Mouse (Mus musculus) T-helper 2 cell (primary cell): ENCODE measurements around the gene Ggct.

Experiments used
- in situ Hi-C: fragments of 300-600 bp; cut with MboI, MseI; formaldehyde crosslinking; loops from one replicate; pipeline ENCODE4 v1.15.1; 2025; ENCODE audit warnings: high pct_unique_total_duplicates

Gene Ggct

DNA sequence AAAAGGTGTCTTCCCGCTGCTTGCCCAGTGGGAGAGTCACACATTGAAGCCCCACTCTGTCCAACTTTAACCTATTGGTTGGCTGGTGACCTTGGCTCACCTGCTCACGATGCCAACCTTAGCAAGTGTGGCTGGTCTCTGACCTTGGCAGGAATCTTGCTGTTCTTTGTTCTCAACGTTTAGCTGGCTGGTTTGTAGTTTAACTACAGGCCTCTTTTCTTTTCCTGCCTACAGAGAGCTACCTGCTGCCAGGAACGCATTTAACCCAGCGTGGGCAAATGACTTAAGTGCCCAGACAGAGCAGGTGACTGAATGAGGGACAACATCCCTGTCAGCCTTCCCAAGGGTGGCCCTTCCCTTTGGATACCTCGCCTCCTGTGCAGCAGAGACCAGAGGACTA is 5.0 kb upstream of the Ggct start:
- in situ Hi-C loops: no loop called here

DNA sequence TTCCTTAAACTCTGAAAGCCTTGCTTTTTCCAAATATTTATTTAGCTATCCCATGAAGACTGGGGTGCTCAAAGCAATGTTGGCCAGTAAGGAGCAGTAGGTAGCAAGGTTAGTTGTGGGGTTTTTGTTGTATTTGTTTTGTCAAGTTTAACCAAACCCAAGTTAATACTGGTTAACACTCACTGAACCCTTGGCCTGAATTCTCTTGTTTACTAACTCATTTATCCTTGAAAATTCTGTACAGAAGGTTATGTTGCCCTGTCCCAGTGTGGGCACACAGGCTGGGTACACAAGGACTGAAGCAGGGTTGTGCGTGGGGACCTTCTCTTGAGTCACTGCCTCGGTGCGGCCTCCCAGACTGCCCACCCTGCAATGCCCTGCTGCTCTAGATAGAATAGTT is 3.6 kb upstream of the Ggct start:
- in situ Hi-C loops: no loop called here

GRCm38 (mm10) chr6:54992141-54992540 is 609 bp downstream of the Ggct start:
- in situ Hi-C loops: no loop called here

DNA sequence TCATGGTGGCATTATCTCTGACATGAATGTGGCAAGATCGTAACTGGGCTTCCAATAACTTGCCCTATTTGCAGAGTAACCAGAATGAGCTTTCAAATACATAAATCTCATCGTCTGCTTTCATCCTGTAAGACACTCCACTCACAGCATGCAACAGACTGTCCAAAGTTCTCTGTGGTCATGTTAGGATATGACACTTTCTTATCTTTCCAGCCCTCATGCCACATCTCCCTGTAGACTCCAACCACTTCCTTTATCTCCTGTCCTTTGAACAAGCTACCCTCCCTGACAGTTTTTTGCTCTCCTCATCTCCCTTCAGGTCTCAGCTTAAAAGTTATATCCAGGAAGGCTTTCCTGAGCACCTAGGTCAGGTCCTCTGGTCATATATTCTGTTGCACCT is 1.6 kb downstream of the Ggct start:
- in situ Hi-C loops: no loop called here

DNA sequence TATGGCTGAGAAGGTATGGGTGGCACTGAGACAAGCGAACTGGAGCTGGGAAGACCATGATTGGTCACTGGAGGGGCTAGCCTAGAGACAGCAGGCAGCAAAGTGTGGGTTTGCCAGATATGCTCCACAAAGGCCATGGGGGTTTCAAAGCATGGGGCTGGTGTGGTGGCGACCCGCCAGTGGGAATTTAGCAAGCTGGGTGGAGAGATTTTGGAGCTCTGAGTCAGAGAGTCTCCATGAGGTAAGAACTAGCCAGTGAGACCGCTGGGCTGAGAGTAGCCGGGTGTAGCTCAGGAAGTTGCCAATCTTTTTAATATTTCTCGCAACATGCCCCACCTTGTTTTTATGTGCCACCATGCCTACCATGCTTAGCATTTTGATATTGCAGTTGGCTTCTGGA is 4.6 kb downstream of the Ggct start:
- in situ Hi-C loops: no loop called here

GRCm38 (mm10) chr6:54984096-54984495 is 8.7 kb downstream of the Ggct start:
- in situ Hi-C loops: no loop called here

GRCm38 (mm10) chr6:54983526-54984050 is 9.2 kb downstream of the Ggct start:
- in situ Hi-C loops: no loop called here

DNA sequence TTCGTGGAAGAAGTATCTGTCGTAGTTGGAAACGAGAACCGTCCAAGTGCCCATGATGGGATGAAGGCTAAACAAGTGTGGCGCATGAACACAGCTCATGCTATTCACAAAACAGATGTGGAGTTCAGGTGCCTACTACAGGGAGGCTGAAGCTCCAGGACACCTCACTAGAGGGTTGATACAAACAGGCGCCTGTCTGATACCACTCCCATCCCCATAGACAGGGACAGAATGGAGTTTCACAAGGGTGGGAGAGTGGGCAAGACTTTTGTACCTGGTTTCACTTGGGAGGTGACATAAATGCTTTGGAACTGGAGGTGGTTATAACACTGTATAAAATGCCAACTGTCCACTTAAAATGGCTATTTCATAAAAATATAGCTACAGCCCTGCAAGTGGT is 13.3 kb downstream of the Ggct start:
- in situ Hi-C loops: no loop called here

- in situ Hi-C loops: no loop called here
These were observed 17.1 kb downstream of the Ggct start for GRCm38 (mm10) chr6:54975616-54976015.

- in situ Hi-C loops: no loop called here
These were observed 18.2 kb downstream of the Ggct start for GRCm38 (mm10) chr6:54974501-54974900.

GRCm38 (mm10) chr6:54972929-54973211 is 19.9 kb downstream of the Ggct start:
- in situ Hi-C loops: no loop called here

DNA sequence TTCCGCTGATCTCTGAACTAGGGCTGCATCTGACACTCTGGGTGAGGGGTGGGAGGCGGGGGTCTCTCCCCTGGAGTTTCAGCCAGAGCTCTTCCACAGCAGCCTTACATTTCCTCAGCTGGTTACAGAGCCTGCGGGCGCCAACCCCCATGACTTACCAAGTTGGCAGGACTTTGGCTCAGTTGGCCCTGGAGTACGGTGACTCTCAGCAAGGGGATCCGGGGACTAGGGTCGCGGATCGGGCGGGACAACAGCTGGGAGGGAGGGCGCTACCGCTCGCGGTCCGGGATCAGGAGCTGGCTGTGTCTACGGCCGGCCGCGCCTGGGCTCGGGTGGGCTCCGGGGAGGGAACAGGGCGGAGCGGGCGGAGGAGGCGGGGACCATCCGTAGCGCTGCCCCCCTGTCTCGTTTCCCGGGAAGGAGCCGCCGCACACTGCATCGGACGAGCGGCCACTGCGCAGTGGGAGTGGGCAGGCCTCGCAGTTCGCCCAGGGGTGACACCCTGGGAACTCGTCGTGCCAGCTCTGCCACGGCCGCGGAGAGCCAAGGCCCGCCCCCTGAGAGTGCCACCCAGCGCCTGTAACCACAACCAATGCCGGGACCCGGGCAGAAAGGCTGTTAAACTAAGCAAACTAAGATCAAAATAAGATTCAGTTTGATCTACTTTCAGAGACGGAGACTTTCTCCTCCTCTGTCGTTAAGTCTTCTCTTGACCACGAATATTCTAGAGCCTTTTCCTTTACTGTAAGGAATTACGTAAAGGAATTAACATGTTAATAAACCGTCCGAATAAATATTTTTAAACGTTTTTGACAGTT is 20.4 kb downstream of the Ggct start, which contains the start of gene Nod1:
Gene Nod1 (minus strand): TSS at position 502 of the 818 bp plus-strand sequence.
- in situ Hi-C loops: no loop called here

GRCm38 (mm10) chr6:54971731-54972110 is 21.0 kb downstream of the Ggct start:
- in situ Hi-C loops: no loop called here

- in situ Hi-C loops: no loop called here
These were observed 22.2 kb downstream of the Ggct start for GRCm38 (mm10) chr6:54970506-54970905.

DNA sequence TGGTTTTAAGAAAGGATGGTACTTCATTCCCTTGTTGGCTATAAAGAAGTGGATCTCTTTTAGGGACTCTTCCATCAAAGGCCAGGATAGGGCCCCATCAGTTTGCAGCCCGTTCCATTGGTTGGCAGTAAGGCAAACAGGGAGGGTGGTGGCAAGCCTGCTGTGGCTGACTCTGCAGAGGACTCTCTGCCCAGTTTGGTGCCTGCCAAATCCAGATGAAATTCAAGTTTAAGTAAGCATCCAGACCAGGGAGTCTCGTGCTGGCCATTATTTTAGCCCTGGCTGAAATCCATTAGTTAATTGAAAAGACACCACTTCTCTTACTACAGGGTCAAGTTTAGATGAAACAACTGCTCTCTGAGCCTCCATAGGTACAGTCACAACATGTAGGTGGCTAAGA is 22.9 kb downstream of the Ggct start:
- in situ Hi-C loops: no loop called here

DNA sequence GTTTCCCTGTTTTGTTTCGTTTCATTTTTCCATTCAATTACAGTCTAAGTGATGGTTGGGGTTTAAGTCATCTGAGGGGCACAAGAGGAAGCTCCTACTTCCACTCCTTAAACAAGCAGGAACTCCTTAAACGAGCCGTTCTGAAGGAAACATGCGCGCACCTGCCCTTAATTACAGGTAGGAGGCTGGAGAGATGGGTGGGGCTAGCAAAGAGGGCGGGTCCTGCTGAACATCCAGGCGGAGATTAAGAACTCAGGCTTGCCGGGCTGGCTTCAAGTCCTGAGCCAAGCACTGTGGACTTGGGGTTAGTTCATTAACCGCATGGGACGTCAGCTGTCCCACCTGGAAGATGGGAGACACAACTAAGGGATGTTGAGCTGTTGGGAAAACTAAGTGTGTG is 25.2 kb downstream of the Ggct start:
- in situ Hi-C loops: no loop called here

DNA sequence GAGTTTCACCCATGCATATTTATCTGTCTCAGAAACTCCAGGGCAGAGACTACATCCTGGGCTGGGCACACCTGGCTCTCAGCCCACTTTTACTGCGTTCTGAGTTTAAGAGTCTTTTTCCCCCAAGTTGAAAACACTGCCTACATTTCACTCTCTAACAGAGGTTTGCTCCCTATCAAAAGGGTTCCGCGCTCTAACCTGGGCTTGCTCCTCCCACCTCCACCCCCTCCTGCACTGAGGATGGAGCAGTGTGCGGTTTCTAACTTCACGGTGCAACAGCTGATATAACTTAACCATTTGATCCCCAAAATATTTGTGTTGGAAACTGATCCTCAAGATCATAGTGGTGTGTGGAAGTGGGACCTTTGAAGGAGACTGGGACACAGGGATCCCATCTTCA is 27.5 kb downstream of the Ggct start:
- in situ Hi-C loops: no loop called here

GRCm38 (mm10) chr6:54964755-54965154 is 28.0 kb downstream of the Ggct start:
- in situ Hi-C loops: no loop called here

GRCm38 (mm10) chr6:54963599-54963998 is 29.2 kb downstream of the Ggct start:
- in situ Hi-C loops: no loop called here

GRCm38 (mm10) chr6:54957655-54958054 is 35.1 kb downstream of the Ggct start:
- in situ Hi-C loops: no loop called here

DNA sequence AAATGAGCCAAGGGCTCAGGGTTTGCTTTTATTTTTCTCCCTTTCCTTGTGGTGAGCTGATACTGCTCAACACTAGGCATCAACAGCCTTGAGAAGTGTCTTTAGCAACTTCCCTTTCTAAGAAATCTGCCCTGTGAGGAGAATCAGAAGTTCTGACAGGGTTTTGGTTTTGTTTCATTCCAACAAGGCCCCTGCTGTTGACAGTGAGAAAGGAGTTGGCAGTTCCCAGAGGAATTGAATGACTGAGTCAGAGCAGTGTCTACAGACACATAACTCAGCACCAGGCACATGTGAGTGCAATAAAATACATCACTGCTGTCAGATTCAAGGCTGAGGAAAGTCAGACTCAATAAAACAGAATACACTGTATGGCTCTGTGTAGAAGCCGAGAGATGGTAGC is 36.3 kb downstream of the Ggct start:
- in situ Hi-C loops: no loop called here

DNA sequence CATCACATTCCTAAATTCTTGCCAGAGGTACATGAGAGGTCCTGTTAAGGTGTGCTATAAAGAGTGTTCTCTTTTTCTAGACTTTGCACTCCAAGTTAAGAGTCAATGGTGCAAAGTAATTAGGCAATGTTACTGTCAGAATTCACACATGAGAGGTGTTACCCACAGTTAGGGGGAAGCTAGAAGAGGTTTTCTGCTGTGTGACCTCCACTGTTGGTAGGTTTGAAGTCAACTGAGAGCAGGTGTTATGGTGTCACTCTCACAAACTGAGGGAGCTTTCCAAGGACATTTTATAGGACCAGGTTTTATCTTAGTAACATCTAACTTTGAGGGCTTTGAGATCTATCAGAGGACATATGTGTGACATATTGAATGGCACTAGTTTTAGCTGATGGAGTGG is 36.8 kb downstream of the Ggct start:
- in situ Hi-C loops: no loop called here

GRCm38 (mm10) chr6:54954659-54955414 is 37.9 kb downstream of the Ggct start:
- in situ Hi-C loops: no loop called here
